Mouse (Mus musculus) liver, embryonic 13.5 days (tissue): ENCODE data around the gene Kazald1. TPM values are rescaled to one million over a fixed set of nuclear protein-coding genes. Genes with fewer than 3 reads are reported as not detected.

Experiments used
- ATAC-seq: fragments of 200-750 bp; cut with Nextera tagmentation; 2 replicates; pipeline ENCODE4 v1.8.0; 2017; ENCODE audit warnings: low read depth, mild to moderate bottlenecking, moderate number of reproducible peaks, moderate library complexity
- DNase-seq: peaks from one replicate; pipeline ENCODE4 v3.0.0; 2022
- H3K27ac ChIP-seq: fragments of 300-500 bp; sonication (generic); 2 replicates; pipeline ENCODE4 v1.5.1; 2015; ENCODE audit warnings: moderate library complexity, mild to moderate bottlenecking, inconsistent platforms
- H3K27me3 ChIP-seq: fragments of 300-500 bp; sonication (generic); 2 replicates; pipeline ENCODE4 v1.6.1; 2015; ENCODE audit warnings: mild to moderate bottlenecking, inconsistent platforms
- H3K36me3 ChIP-seq: fragments of 300-500 bp; sonication (generic); 2 replicates; pipeline ENCODE4 v1.6.1; 2015; ENCODE audit warnings: mild to moderate bottlenecking, inconsistent platforms
- H3K4me1 ChIP-seq: fragments of 300-500 bp; sonication (generic); replicated peaks from 2 replicates; pipeline ENCODE4 v1.6.1; 2015; ENCODE audit warnings: inconsistent platforms
- H3K4me2 ChIP-seq: fragments of 300-500 bp; sonication (generic); 2 replicates; pipeline ENCODE4 v1.6.1; 2015; ENCODE audit warnings: inconsistent platforms, mild to moderate bottlenecking, moderate library complexity
- H3K4me3 ChIP-seq: fragments of 300-500 bp; sonication (generic); replicated peaks from 2 replicates; pipeline ENCODE4 v1.5.1; 2015; ENCODE audit warnings: mild to moderate bottlenecking, inconsistent platforms
- H3K9ac ChIP-seq: fragments of 300-500 bp; sonication (generic); 2 replicates; pipeline ENCODE4 v1.6.1; 2015; ENCODE audit warnings: mild to moderate bottlenecking, inconsistent platforms
- H3K9me3 ChIP-seq: fragments of 300-500 bp; sonication (generic); replicated peaks from 2 replicates; pipeline ENCODE4 v1.6.1; 2016; ENCODE audit warnings: inconsistent platforms
- whole genome bisulfite sequencing: fragments of 180-500 bp; shearing (Covaris S2); methylation state at CpG from one replicate; pipeline ENCODE4 v1.1.7; 2015; ENCODE audit not compliant: insufficient replicate concordance; 5-methylcytosine and 5-hydroxymethylcytosine counted together
- polyA plus RNA-seq: library from polyadenylated mRNA; unstranded; fragments of >200 nt; fragmentation: Nextera tagmentation; extraction: Ambion mirVana; gene quantifications from 2 replicates; pipeline ENCODE4 v1.2.1, GENCODE M21; 2015

Kazald1 gene
- polyA plus RNA-seq, 1 experiment from 2014 or later, result 0.25 TPM

- Histone ChIP-seq H3K4me1 (peaks cover 4% of the 10 kb centered on the region), H3K27me3 (peaks cover 2% of the 10 kb centered on the region; the same call in 1 of the 2 replicates), H3K4me3 (no peak overlapping the region), H3K9ac (no peak overlapping the region), H3K36me3 (no peaks in the 10 kb centered on the region), H3K27ac (no peak overlapping the region), H3K4me2 (no peak overlapping the region), H3K9me3 (no peaks in the 10 kb centered on the region)
- DNase-seq (no peak), ATAC-seq (no peak)
- WGBS, result 17% methylated on average over 1 of the region's 1 CpGs
These were observed 41.8 kb downstream of the Kazald1 start for GRCm38 (mm10) chr19:45116798-45117197.

Other genes with a start within 250 kb of the Kazald1 start
- 12.6 and 17.7 TPM in 2 replicates for gene Slf2, start 144.1 kb upstream of the Kazald1 start, polyA plus RNA-seq
- gene Sema4g, start 86.1 kb upstream of the Kazald1 start, polyA plus RNA-seq, result 2.2 and 2.5 TPM in 2 replicates
- 13.2 and 14.3 TPM in 2 replicates for gene Twnk, start 69.6 kb upstream of the Kazald1 start, polyA plus RNA-seq
- gene Mrpl43, start 68.8 kb upstream of the Kazald1 start, polyA plus RNA-seq, result 40.2 and 42.4 TPM in 2 replicates
- gene Lzts2, start 60.8 kb upstream of the Kazald1 start, polyA plus RNA-seq, result 6.9 and 8.3 TPM in 2 replicates
- gene Pdzd7, start 29.5 kb upstream of the Kazald1 start, polyA plus RNA-seq, result not detected in 2 replicates
- gene Sfxn3, start 27.7 kb upstream of the Kazald1 start, polyA plus RNA-seq, result 2.4 and 2.9 TPM in 2 replicates
- not detected in 2 replicates for gene Tlx1, start 75.4 kb downstream of the Kazald1 start, polyA plus RNA-seq
- gene Lbx1, start 160.6 kb downstream of the Kazald1 start, polyA plus RNA-seq, result 0.05 TPM in 1 of 2 replicates, not detected in the other